Mouse (Mus musculus) liver, embryonic 15.5 days (tissue): ENCODE measurements around the gene Olfr1233. TPM values are rescaled to one million over a fixed set of nuclear protein-coding genes. Genes with fewer than 3 reads are reported as not detected.

Experiments used
- ATAC-seq: fragments of 200-750 bp; cut with Nextera tagmentation; 2 replicates; pipeline ENCODE4 v1.8.0; 2017; ENCODE audit warnings: moderate number of reproducible peaks, mild to moderate bottlenecking, moderate library complexity; ENCODE audit not compliant: insufficient read depth
- H3K27ac ChIP-seq: fragments of 300-500 bp; sonication (generic); replicated peaks from 2 replicates; pipeline ENCODE4 v1.5.1; 2015; ENCODE audit warnings: mild to moderate bottlenecking, inconsistent platforms
- H3K27me3 ChIP-seq: fragments of 300-500 bp; sonication (generic); 2 replicates; pipeline ENCODE4 v1.6.1; 2015; ENCODE audit warnings: mild to moderate bottlenecking, inconsistent platforms
- H3K36me3 ChIP-seq: fragments of 300-500 bp; sonication (generic); replicated peaks from 2 replicates; pipeline ENCODE4 v1.6.1; 2015; ENCODE audit warnings: moderate library complexity, mild to moderate bottlenecking, inconsistent platforms
- H3K4me1 ChIP-seq: fragments of 300-500 bp; sonication (generic); replicated peaks from 2 replicates; pipeline ENCODE4 v1.6.1; 2015; ENCODE audit warnings: inconsistent platforms
- H3K4me2 ChIP-seq: fragments of 300-500 bp; sonication (generic); 2 replicates; pipeline ENCODE4 v1.6.1; 2015; ENCODE audit warnings: moderate library complexity, mild to moderate bottlenecking, inconsistent platforms
- H3K4me3 ChIP-seq: fragments of 300-500 bp; sonication (generic); replicated peaks from 2 replicates; pipeline ENCODE4 v1.5.1; 2015; ENCODE audit warnings: mild to moderate bottlenecking, inconsistent platforms
- H3K9ac ChIP-seq: fragments of 300-500 bp; sonication (generic); 2 replicates; pipeline ENCODE4 v1.6.1; 2015; ENCODE audit warnings: moderate library complexity, mild to moderate bottlenecking, inconsistent platforms
- H3K9me3 ChIP-seq: fragments of 300-500 bp; sonication (generic); replicated peaks from 2 replicates; pipeline ENCODE4 v1.6.1; 2016; ENCODE audit warnings: inconsistent platforms
- WGBS: fragments of 180-500 bp; shearing (Covaris S2); methylation state at CpG from one replicate; pipeline ENCODE4 v1.1.7; 2015; ENCODE audit warnings: mixed read lengths; ENCODE audit not compliant: insufficient replicate concordance; 5-methylcytosine and 5-hydroxymethylcytosine counted together
- polyA plus RNA-seq: library from polyadenylated mRNA; unstranded; fragments of >200 nt; fragmentation: Nextera tagmentation; extraction: Ambion mirVana; gene quantifications from 2 replicates; pipeline ENCODE4 v1.2.1, GENCODE M21; 2015

Gene Olfr1233
- not detected in 2 replicates for polyA plus RNA-seq

- no peak within 1 kb of the TSS for H3K4me3 ChIP-seq
- no peaks in the 10 kb centered on the region for H3K4me1 ChIP-seq
- H3K36me3 ChIP-seq = no peaks in the 10 kb centered on the region
- no peaks in the 10 kb centered on the region for H3K9me3 ChIP-seq
- H3K27ac ChIP-seq = no peak within 1 kb of the TSS
- H3K4me2 ChIP-seq = no peak within 1 kb of the TSS
- no peak for ATAC-seq
- no peaks in the 10 kb centered on the region for H3K27me3 ChIP-seq
- H3K9ac ChIP-seq = no peak within 1 kb of the TSS
These were observed at the start of gene Olfr1233 for GRCm38 (mm10) chr2:89342298-89342697. Gene Olfr1233 (minus strand): TSS chr2:89342398.

GRCm38 (mm10) chr2:89364765-89365164 lies 22.6 kb upstream of the Olfr1233 start, which contains the start of gene Olfr1234:
Gene Olfr1234 (minus strand): TSS chr2:89364865.
- H3K4me3 ChIP-seq = no peak within 1 kb of the TSS
- 67% methylated on average over 4 of the region's 4 CpGs for WGBS
- H3K4me2 ChIP-seq = no peak within 1 kb of the TSS
- no peak within 1 kb of the TSS for H3K9ac ChIP-seq
- H3K36me3 ChIP-seq = no peaks in the 10 kb centered on the region
- no peak within 1 kb of the TSS for H3K27ac ChIP-seq
- no peaks in the 10 kb centered on the region for H3K27me3 ChIP-seq
- H3K4me1 ChIP-seq = no peaks in the 10 kb centered on the region
- ATAC-seq = no peak
- H3K9me3 ChIP-seq = no peaks in the 10 kb centered on the region

GRCm38 (mm10) chr2:89329575-89329974 lies 12.6 kb downstream of the Olfr1233 start, which contains the start of gene Olfr1232:
Gene Olfr1232 (minus strand): TSS chr2:89329675.
- no peaks in the 10 kb centered on the region for H3K27me3 ChIP-seq
- no peaks in the 10 kb centered on the region for H3K9me3 ChIP-seq
- H3K27ac ChIP-seq = no peak within 1 kb of the TSS
- H3K4me3 ChIP-seq = no peak within 1 kb of the TSS
- no peak within 1 kb of the TSS for H3K9ac ChIP-seq
- ATAC-seq = no peak
- H3K36me3 ChIP-seq = no peaks in the 10 kb centered on the region
- H3K4me1 ChIP-seq = no peaks in the 10 kb centered on the region
- no peak within 1 kb of the TSS for H3K4me2 ChIP-seq

GRCm38 (mm10) chr2:89306974-89307373 lies 35.2 kb downstream of the Olfr1233 start, which contains the start of gene Olfr1231:
Gene Olfr1231 (minus strand): TSS chr2:89307074.
- no peak within 1 kb of the TSS for H3K9ac ChIP-seq
- H3K27ac ChIP-seq = no peak within 1 kb of the TSS
- no peaks in the 10 kb centered on the region for H3K36me3 ChIP-seq
- WGBS = 45% methylated on average over 2 of the region's 2 CpGs
- H3K4me2 ChIP-seq = no peak within 1 kb of the TSS
- no peaks in the 10 kb centered on the region for H3K27me3 ChIP-seq
- no peak within 1 kb of the TSS for H3K4me3 ChIP-seq
- no peak for ATAC-seq
- H3K4me1 ChIP-seq = no peaks in the 10 kb centered on the region
- H3K9me3 ChIP-seq = no peaks in the 10 kb centered on the region

GRCm38 (mm10) chr2:89297168-89297567 lies 45.0 kb downstream of the Olfr1233 start, which contains the start of gene Olfr1230:
Gene Olfr1230 (minus strand): TSS chr2:89297268.
- 56% methylated on average over 1 of the region's 1 CpGs for WGBS
- H3K9me3 ChIP-seq = no peaks in the 10 kb centered on the region
- H3K4me3 ChIP-seq = no peak within 1 kb of the TSS
- H3K27me3 ChIP-seq = no peaks in the 10 kb centered on the region
- no peaks in the 10 kb centered on the region for H3K4me1 ChIP-seq
- H3K9ac ChIP-seq = no peak within 1 kb of the TSS
- no peak within 1 kb of the TSS for H3K27ac ChIP-seq
- no peaks in the 10 kb centered on the region for H3K36me3 ChIP-seq
- no peak for ATAC-seq
- H3K4me2 ChIP-seq = no peak within 1 kb of the TSS

- Histone ChIP-seq H3K27me3 (no peaks in the 10 kb centered on the region), H3K36me3 (no peaks in the 10 kb centered on the region), H3K4me3 (no peak within 1 kb of the TSS), H3K4me2 (no peak within 1 kb of the TSS), H3K27ac (no peak within 1 kb of the TSS), H3K9ac (no peak within 1 kb of the TSS), H3K4me1 (no peaks in the 10 kb centered on the region), H3K9me3 (no peaks in the 10 kb centered on the region)
- WGBS = 47% methylated on average over 2 of the region's 2 CpGs
- no peak for ATAC-seq
These were observed 54.3 kb downstream of the Olfr1233 start, which contains the start of gene Olfr1229 for GRCm38 (mm10) chr2:89287914-89288313. Gene Olfr1229 (minus strand): TSS chr2:89288014.

Other genes with a start within 250 kb of the Olfr1233 start
- gene Olfr1220, start 235.6 kb downstream of the Olfr1233 start, polyA plus RNA-seq = not detected in 2 replicates
- gene Olfr1221, start 225.1 kb downstream of the Olfr1233 start, polyA plus RNA-seq = not detected in 2 replicates
- gene Olfr1222, start 209.3 kb downstream of the Olfr1233 start, polyA plus RNA-seq = not detected in 2 replicates
- not detected in 2 replicates for gene Olfr1223, start 190.8 kb downstream of the Olfr1233 start, polyA plus RNA-seq
- not detected in 2 replicates for gene Olfr1224-ps1, start 178.3 kb downstream of the Olfr1233 start, polyA plus RNA-seq
- gene Olfr1225, start 167.7 kb downstream of the Olfr1233 start, polyA plus RNA-seq = not detected in 2 replicates
- gene Olfr1226, start 142.3 kb downstream of the Olfr1233 start, polyA plus RNA-seq = not detected in 2 replicates
- not detected in 2 replicates for gene Olfr1228, start 88.3 kb downstream of the Olfr1233 start, polyA plus RNA-seq
- not detected in 2 replicates for gene Olfr1229, start 54.4 kb downstream of the Olfr1233 start, polyA plus RNA-seq
- gene Olfr1230, start 45.1 kb downstream of the Olfr1233 start, polyA plus RNA-seq = not detected in 2 replicates
- not detected in 2 replicates for gene Olfr1231, start 35.3 kb downstream of the Olfr1233 start, polyA plus RNA-seq
- not detected in 2 replicates for gene Olfr1232, start 12.7 kb downstream of the Olfr1233 start, polyA plus RNA-seq
- not detected in 2 replicates for gene Olfr1234, start 22.5 kb upstream of the Olfr1233 start, polyA plus RNA-seq
- not detected in 2 replicates for gene Olfr1238, start 67.3 kb upstream of the Olfr1233 start, polyA plus RNA-seq
- not detected in 2 replicates for gene Olfr1239, start 78.0 kb upstream of the Olfr1233 start, polyA plus RNA-seq
- not detected in 2 replicates for gene Olfr1240, start 100.6 kb upstream of the Olfr1233 start, polyA plus RNA-seq
- not detected in 2 replicates for gene Olfr1241, start 144.7 kb upstream of the Olfr1233 start, polyA plus RNA-seq
- gene Olfr1242, start 155.9 kb upstream of the Olfr1233 start, polyA plus RNA-seq = not detected in 2 replicates
- gene Olfr1243, start 189.1 kb upstream of the Olfr1233 start, polyA plus RNA-seq = not detected in 2 replicates
- not detected in 2 replicates for gene Olfr1245, start 236.0 kb upstream of the Olfr1233 start, polyA plus RNA-seq